Mouse (Mus musculus) thymus, adult 2 months (tissue): ENCODE results near the gene Col6a5. TPM values are rescaled to one million over a fixed set of nuclear protein-coding genes. Genes with fewer than 3 reads are reported as not detected.

ENCODE experiments used
- DNase-seq: peaks from one replicate; pipeline ENCODE4 v3.0.0; 2021
- H3K27ac ChIP-seq: fragments of 200-500 bp; 2 replicates; pipeline ENCODE4 v1.5.1; 2012; ENCODE audit warnings: low read length, control low read depth; ENCODE audit not compliant: control insufficient read depth, insufficient read depth
- H3K27me3 ChIP-seq: fragments of 200-500 bp; 2 replicates; pipeline ENCODE4 v1.6.1; 2012; ENCODE audit warnings: mild to moderate bottlenecking, low read length, moderate library complexity, mixed read lengths; ENCODE audit not compliant: control insufficient read depth, insufficient read depth
- H3K36me3 ChIP-seq: fragments of 200-500 bp; 2 replicates; pipeline ENCODE4 v1.6.1; 2012; ENCODE audit warnings: mild to moderate bottlenecking, low read length, moderate library complexity; ENCODE audit not compliant: control insufficient read depth, insufficient read depth
- H3K4me1 ChIP-seq: fragments of 200-500 bp; replicated peaks from 2 replicates; pipeline ENCODE4 v1.6.1; 2012; ENCODE audit warnings: low read length; ENCODE audit not compliant: control insufficient read depth, insufficient read depth
- H3K4me3 ChIP-seq: fragments of 200-500 bp; 2 replicates; pipeline ENCODE4 v1.5.1; 2012; ENCODE audit warnings: mild to moderate bottlenecking, low read length, control low read depth, moderate library complexity; ENCODE audit not compliant: control insufficient read depth, insufficient read depth
- CTCF ChIP-seq: fragments of 200-500 bp; IDR thresholded peaks from 2 replicates; pipeline ENCODE4 v1.5.1; 2012; ENCODE audit warnings: mild to moderate bottlenecking, control low read depth, low read length, moderate library complexity, borderline replicate concordance; ENCODE audit not compliant: control insufficient read depth, poor library complexity, insufficient read depth; ENCODE audit errors: extremely low read depth
- POLR2A ChIP-seq: fragments of 200-500 bp; IDR thresholded peaks from 2 replicates; pipeline ENCODE4 v1.6.1; 2012; ENCODE audit warnings: mild to moderate bottlenecking, low read length, control low read depth, moderate library complexity; ENCODE audit not compliant: control insufficient read depth, poor library complexity, insufficient read depth; ENCODE audit errors: extremely low read depth
- WGBS: fragments of 180-500 bp; shearing (Covaris S2); methylation state at CpG from one replicate; pipeline ENCODE4 v1.1.7; 2018; 5-methylcytosine and 5-hydroxymethylcytosine counted together
- polyA plus RNA-seq: library from polyadenylated mRNA; depleted of rRNA; stranded (reverse); fragments of >200 nt; gene quantifications from 2 replicates; pipeline ENCODE4 v1.2.3, GENCODE M21; 2012; rRNA removed

Gene Col6a5
- polyA plus RNA-seq, 1 experiment, result 0.84 TPM

GRCm38 (mm10) chr9:105808920-105809505 is 151.4 kb downstream of the Col6a5 start:
- 89% methylated on average over 17 of the region's 17 CpGs for WGBS
- Histone ChIP-seq H3K4me3 (no peak overlapping the region), H3K4me1 (no peaks in the 10 kb centered on the region), H3K27me3 (no peaks in the 10 kb centered on the region), H3K36me3 (no peaks in the 10 kb centered on the region), H3K27ac (no peak overlapping the region)
- DNase-seq, result no peak
- TF ChIP-seq CTCF (no peak), POLR2A (no peak)

Other genes with a start within 250 kb of the Col6a5 start
- gene Col6a6, start 132.5 kb downstream of the Col6a5 start, polyA plus RNA-seq, result 0.79 and 0.82 TPM in 2 replicates
- gene Col6a4, start 136.1 kb upstream of the Col6a5 start, polyA plus RNA-seq, result 2.4 and 3.2 TPM in 2 replicates
- gene Glyctk, start 197.5 kb upstream of the Col6a5 start, polyA plus RNA-seq, result 13.1 and 17.9 TPM in 2 replicates
- gene Wdr82, start 210.3 kb upstream of the Col6a5 start, polyA plus RNA-seq, result 95.8 and 111 TPM in 2 replicates
- gene Ppm1m, start 239.1 kb upstream of the Col6a5 start, polyA plus RNA-seq, result 53.9 and 58.6 TPM in 2 replicates
- gene Twf2, start 242.5 kb upstream of the Col6a5 start, polyA plus RNA-seq, result 145 and 176 TPM in 2 replicates